Mouse (Mus musculus) myocyte (in vitro differentiated cells): Measurements from ENCODE around the gene Efcab5.

Experiments used
- CEBPB ChIP-seq: IDR thresholded peaks from 2 replicates; pipeline ENCODE4 v1.6.1; 2011; ENCODE audit warnings: mild to moderate bottlenecking, moderate library complexity; ENCODE audit not compliant: poor library complexity, insufficient read depth, severe bottlenecking
- POLR2A ChIP-seq: IDR thresholded peaks from one replicate; pipeline ENCODE4 v1.6.1; 2011; ENCODE audit warnings: low read depth, mild to moderate bottlenecking, control low read depth, moderate library complexity; ENCODE audit not compliant: insufficient read length
- USF1 ChIP-seq: IDR thresholded peaks from one replicate; pipeline ENCODE4 v1.6.1; 2011; ENCODE audit warnings: low read depth, mild to moderate bottlenecking, control low read depth, moderate library complexity

DNA sequence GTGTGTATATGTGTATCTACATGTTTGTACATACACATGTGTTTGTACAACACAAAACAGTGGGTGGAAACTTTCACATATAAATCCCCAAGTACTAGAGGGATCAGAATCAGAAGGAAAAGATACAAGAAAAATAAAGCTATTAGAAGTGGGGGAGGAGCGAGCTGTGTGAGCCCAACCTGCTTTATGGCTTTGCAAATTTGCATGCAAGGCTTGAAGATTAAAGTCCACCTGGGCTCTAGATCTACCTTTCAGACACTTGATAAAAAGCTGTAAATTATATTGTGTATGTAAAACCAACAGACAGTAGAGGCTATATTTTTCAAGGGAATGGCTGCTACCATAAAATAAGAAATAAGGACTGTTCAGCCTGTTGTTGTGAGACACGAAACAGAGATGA lies 6.7 kb downstream of the Efcab5 start:
- TF ChIP-seq POLR2A (no peak), USF1 (no peak), CEBPB (no peak)
